Mouse (Mus musculus) lung, adult 10 weeks (tissue): ENCODE data around the gene Syk. TPM values are rescaled to one million over a fixed set of nuclear protein-coding genes. Genes with fewer than 3 reads are reported as not detected.

ENCODE experiments used
- polyA plus RNA-seq: library from polyadenylated mRNA; stranded (reverse); fragments of 350-450 nt; fragmentation: Illumina TruSeq; extraction: RNeasy Lipid Tissue Mini Kit (QIAGEN cat#74804); gene quantifications from one replicate; pipeline ENCODE4 v1.2.3, GENCODE M21; 2014; ENCODE audit warnings: low read depth, low replicate concordance; ENCODE audit not compliant: insufficient read depth

The Syk gene
- 14.5 TPM for polyA plus RNA-seq

DNA sequence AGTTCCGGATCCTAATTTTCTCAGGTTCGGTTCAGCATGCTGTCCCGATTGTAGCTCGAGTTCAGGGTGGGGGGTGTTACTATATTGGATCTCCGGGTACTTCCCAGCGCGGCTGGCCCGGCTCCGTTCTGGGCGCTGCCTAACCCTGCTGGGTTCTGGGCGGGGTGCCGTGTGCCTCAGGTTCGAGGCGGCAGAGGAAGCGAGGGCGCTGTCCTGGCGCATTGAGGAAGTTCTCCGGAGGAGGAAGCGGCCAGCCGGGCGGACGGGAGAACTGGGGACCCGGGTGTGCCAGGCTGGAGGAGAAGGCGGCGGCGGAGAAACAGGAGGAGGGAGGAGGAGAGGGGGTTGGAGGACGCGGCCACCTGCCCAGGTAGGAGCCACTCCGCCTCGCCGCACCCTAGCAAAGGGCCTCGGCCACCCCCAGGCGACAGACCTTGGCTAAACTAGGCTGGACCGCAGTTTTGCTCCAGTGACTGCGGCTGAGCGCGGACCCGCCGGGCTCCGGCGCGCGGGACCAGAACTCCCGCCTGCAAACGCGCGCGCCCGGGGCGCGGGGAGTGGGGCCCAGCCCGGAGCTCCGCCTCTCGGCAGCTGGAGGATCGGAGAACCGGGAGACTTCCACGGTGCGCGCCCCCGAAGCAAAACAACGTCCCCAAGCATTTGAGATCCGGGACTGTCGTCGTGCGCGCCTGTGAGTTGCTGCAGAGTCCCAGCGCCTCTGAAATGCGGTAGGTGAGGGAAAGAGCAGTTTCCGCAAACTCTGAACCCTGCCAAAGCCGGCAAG is at the start of gene Syk:
Gene Syk (plus strand): TSS at position 296 of the 784 bp plus-strand sequence.

Other genes starting within 250 kb of the Syk start
- gene Diras2, start 51.9 kb upstream of the Syk start, polyA plus RNA-seq, result 2.4 TPM